Mouse (Mus musculus): ENCODE data around the gene Arhgap15. TPM values are rescaled to one million over a fixed set of nuclear protein-coding genes. Genes with fewer than 3 reads are reported as not detected.
A peak's percentile ranks its signal among the peaks of the same experiment; 100 is the strongest.

The Arhgap15 gene
- polyA plus RNA-seq, 1 experiment, result 9.5 TPM

DNA sequence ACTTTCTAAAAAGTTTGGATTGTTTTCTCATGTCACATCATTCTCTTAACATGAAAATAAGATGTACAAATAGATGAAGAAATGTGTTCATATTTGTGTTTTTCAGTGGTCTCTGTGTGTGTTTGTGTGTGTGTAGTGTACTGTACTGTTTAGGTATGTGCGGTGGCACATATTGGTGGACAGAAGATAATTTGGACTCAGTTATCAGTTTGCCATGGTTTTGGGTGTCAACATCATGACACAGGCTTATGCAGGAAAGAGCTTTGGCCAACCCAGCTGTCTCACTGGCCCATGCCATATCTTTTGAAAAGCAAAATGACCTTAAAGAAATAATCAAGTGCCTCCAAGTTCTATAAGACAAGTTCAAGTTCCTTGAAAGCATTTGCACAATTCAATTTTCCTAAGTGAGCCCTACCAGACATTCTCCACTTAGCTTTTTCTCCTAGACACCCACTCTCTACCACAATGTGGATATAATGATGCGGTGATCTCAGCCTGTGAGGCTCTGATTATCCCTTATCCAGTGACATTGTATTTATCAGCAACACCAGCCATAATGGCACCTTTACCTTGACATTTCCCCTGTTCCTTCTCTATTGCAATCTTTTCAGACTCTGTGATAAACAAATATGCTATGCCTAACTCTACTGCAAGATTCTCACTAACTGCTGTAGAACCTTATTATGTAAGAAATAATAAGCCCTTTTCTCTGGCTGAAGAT is 21.4 kb downstream of the Arhgap15 start:
- Histone ChIP-seq H3K36me3 (ENCODE audit: control insufficient read depth, insufficient read depth, low read length) (no peaks in the 10 kb centered on the region), H3K27me3 (ENCODE audit: control insufficient read depth, insufficient read depth, low read length) (no peaks in the 10 kb centered on the region), H3K27ac (ENCODE audit: control insufficient read depth, insufficient read depth, low read length) (no peak overlapping the region), H3K4me3 (ENCODE audit: control insufficient read depth, insufficient read depth, low read length) (no peak overlapping the region), H3K4me1 (replicated peaks; ENCODE audit: control insufficient read depth, insufficient read depth, low read length) (peaks cover 3% of the 10 kb centered on the region)
- TF ChIP-seq POLR2A (IDR thresholded peaks at IDR 0.05; ENCODE audit: control insufficient read depth, extremely low read depth, insufficient read depth, low read length, poor library complexity) (no peak), CTCF (IDR thresholded peaks at IDR 0.05; ENCODE audit: borderline replicate concordance, control insufficient read depth, extremely low read depth, insufficient read depth, low read length, poor library complexity) (no peak)
- 100% methylated on average over 2 of the region's 2 CpGs for WGBS
- no peak for DNase-seq

DNA sequence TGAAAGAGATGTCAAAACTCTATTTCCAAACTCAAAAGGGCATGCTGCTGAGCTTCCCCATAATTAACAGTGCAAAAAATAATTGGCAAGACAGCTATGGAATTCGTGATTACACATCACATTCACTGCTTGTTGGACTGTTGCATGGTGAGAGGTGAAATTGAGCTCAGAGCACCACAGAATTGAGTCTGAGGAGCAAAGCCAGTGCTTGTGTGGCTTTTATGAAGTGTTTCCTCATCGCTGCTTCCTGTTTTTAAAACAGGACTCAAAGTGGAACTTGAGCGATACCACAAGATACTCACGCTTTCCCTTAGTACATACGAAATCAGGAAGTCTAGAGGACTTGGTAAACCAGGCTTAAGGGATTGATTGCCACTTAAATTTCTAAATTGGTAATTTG is 24.0 kb downstream of the Arhgap15 start:
- H3K4me3 ChIP-seq (ENCODE audit: control insufficient read depth, insufficient read depth, low read length), result no peak overlapping the region
- H3K4me1 ChIP-seq (replicated peaks; ENCODE audit: control insufficient read depth, insufficient read depth, low read length), result peaks cover 3% of the 10 kb centered on the region
- no peaks in the 10 kb centered on the region for H3K36me3 ChIP-seq (ENCODE audit: control insufficient read depth, insufficient read depth, low read length)
- TF ChIP-seq CTCF (IDR thresholded peaks at IDR 0.05; ENCODE audit: borderline replicate concordance, control insufficient read depth, extremely low read depth, insufficient read depth, low read length, poor library complexity) (no peak), POLR2A (IDR thresholded peaks at IDR 0.05; ENCODE audit: control insufficient read depth, extremely low read depth, insufficient read depth, low read length, poor library complexity) (no peak)
- 7% methylated on average over 5 of the region's 5 CpGs for WGBS
- no peak overlapping the region; the same call in 1 of the 2 replicates for H3K27ac ChIP-seq (ENCODE audit: control insufficient read depth, insufficient read depth, low read length)
- no peaks in the 10 kb centered on the region for H3K27me3 ChIP-seq (ENCODE audit: control insufficient read depth, insufficient read depth, low read length)
- peak; percentile 18 for DNase-seq

DNA sequence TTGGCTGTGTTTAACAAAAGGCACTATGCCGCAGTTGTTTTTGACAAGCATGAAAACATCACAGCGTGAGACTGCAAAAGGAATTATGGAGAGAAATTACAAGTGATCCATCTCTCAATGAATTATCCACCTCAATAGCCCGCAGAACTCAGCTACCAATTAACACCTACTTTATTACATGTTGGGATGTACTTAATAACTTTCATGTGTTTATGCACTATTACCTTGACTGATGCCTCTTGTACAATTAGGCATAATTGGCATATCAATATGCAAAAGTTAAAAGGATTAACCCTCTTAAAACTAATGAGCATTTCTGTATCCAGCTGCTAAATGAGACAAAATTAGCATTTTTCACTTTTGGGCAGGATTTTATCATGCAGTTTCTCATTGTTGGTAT is 33.5 kb downstream of the Arhgap15 start:
- H3K36me3 ChIP-seq (ENCODE audit: control insufficient read depth, insufficient read depth, low read length), result peaks cover 16% of the 10 kb centered on the region; the same call in 1 of the 2 replicates
- H3K27me3 ChIP-seq (ENCODE audit: control insufficient read depth, insufficient read depth, low read length), result no peaks in the 10 kb centered on the region
- H3K4me3 ChIP-seq (ENCODE audit: control insufficient read depth, insufficient read depth, low read length), result no peak overlapping the region
- no peak overlapping the region for H3K27ac ChIP-seq (ENCODE audit: control insufficient read depth, insufficient read depth, low read length)
- 97% methylated on average over 3 of the region's 3 CpGs for WGBS
- DNase-seq, result no peak
- TF ChIP-seq POLR2A (IDR thresholded peaks at IDR 0.05; ENCODE audit: control insufficient read depth, extremely low read depth, insufficient read depth, low read length, poor library complexity), result no peak
- TF ChIP-seq CTCF (IDR thresholded peaks at IDR 0.05; ENCODE audit: borderline replicate concordance, control insufficient read depth, extremely low read depth, insufficient read depth, low read length, poor library complexity), result no peak
- H3K4me1 ChIP-seq (replicated peaks; ENCODE audit: control insufficient read depth, insufficient read depth, low read length), result no peaks in the 10 kb centered on the region

DNA sequence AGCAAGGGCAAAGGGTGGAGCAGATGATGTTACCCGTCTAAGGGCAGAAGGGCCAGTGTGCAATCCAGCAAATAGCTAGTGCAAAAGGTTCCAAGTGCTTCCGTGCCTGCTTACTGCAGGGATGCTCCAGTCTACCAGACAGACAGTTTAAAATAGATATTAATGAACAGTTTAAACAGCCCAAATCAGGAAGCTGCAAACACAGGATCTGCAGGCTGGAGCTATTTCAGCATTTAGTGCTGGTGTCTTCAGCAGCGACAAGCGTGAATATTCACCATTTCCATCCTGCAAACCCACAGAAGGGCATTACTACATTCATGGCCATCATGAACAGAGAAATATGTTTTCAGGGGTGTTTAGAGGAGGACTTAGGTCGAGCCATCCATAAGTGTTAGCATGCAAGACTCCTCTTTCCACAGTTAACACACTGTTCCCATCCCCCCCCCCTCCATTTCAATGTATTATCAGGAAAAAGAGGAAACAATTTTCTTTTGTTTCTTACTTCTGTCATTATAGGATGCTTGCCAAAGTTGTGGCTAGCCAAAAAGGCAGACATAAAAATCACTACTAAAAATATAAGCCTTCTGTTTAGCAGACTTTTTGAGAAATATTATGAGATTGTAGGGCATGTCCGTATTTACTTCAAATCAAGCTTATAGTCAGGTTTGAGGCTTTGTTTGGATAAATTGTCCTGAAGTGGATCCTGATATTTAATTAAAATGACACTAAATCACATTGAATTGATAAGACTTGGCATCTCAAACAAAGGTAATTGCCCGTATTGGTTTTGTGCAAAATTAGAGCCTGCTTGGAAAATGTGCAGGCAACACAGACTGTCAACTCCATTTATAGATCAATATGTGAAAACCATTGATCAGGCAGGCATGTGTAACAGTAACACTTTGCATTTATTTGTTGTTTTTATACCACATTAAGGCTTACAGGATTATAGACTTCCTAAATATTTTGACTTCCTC is 35.4 kb downstream of the Arhgap15 start:
- 75% methylated on average over 7 of the region's 7 CpGs for WGBS
- Histone ChIP-seq H3K36me3 (ENCODE audit: control insufficient read depth, insufficient read depth, low read length) (peaks cover 16% of the 10 kb centered on the region; the same call in 1 of the 2 replicates), H3K4me1 (replicated peaks; ENCODE audit: control insufficient read depth, insufficient read depth, low read length) (0 out of 2 replicates have a peak, but pooled peaks cover under 1% of the 10 kb centered on the region), H3K27me3 (ENCODE audit: control insufficient read depth, insufficient read depth, low read length) (no peaks in the 10 kb centered on the region), H3K27ac (ENCODE audit: control insufficient read depth, insufficient read depth, low read length) (no peak overlapping the region), H3K4me3 (ENCODE audit: control insufficient read depth, insufficient read depth, low read length) (no peak overlapping the region)
- DNase-seq, result no peak
- no peak for TF ChIP-seq CTCF (IDR thresholded peaks at IDR 0.05; ENCODE audit: borderline replicate concordance, control insufficient read depth, extremely low read depth, insufficient read depth, low read length, poor library complexity)
- no peak for TF ChIP-seq POLR2A (IDR thresholded peaks at IDR 0.05; ENCODE audit: control insufficient read depth, extremely low read depth, insufficient read depth, low read length, poor library complexity)

DNA sequence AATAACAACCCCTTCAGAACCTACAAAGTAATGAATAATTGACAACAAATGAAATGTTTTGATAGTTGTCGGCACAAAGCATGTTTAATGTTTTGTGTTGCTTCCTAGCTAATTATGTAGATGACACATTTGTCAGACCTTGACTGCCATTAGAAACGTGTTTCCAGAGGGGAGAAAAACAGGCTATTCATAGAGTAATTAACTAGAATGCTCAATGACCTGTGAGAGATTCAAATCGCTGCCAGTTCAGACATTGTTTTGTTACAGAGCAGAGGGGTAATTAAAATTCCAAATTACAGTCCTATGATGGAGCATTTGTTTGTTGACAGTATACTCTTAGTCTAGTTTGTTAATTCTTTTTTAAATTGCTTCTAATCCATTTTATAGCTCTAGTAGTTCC is 37.5 kb downstream of the Arhgap15 start:
- TF ChIP-seq CTCF (IDR thresholded peaks at IDR 0.05; ENCODE audit: borderline replicate concordance, control insufficient read depth, extremely low read depth, insufficient read depth, low read length, poor library complexity), result no peak
- TF ChIP-seq POLR2A (IDR thresholded peaks at IDR 0.05; ENCODE audit: control insufficient read depth, extremely low read depth, insufficient read depth, low read length, poor library complexity), result no peak
- Histone ChIP-seq H3K27ac (ENCODE audit: control insufficient read depth, insufficient read depth, low read length) (no peak overlapping the region), H3K27me3 (ENCODE audit: control insufficient read depth, insufficient read depth, low read length) (no peaks in the 10 kb centered on the region), H3K4me3 (ENCODE audit: control insufficient read depth, insufficient read depth, low read length) (no peak overlapping the region), H3K36me3 (ENCODE audit: control insufficient read depth, insufficient read depth, low read length) (peaks cover 9% of the 10 kb centered on the region; the same call in 1 of the 2 replicates), H3K4me1 (replicated peaks; ENCODE audit: control insufficient read depth, insufficient read depth, low read length) (0 out of 2 replicates have a peak, but pooled peaks cover 2% of the 10 kb centered on the region)
- WGBS, result 91% methylated on average over 3 of the region's 3 CpGs
- no peak for DNase-seq

DNA sequence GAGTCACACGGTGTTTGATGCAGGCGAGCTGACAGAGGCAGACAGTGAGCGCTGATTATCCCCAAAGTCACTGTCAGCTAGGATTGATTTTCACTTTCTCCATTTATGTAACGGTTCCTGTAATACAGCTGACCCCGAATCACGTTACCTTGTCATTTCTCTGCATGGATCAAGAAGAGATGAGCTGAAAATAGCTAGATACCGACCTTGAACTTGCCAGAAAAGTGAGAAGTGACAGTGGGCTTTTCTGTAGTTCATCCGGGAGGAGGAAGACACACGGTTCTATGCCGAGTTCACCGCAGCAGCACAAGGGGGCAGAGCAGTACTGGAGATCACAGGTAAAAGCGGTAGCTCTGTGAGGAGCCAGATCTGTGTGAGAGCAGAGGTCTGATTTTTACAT is 38.5 kb downstream of the Arhgap15 start:
- TF ChIP-seq POLR2A (IDR thresholded peaks at IDR 0.05; ENCODE audit: control insufficient read depth, extremely low read depth, insufficient read depth, low read length, poor library complexity), result no peak
- TF ChIP-seq CTCF (IDR thresholded peaks at IDR 0.05; ENCODE audit: borderline replicate concordance, control insufficient read depth, extremely low read depth, insufficient read depth, low read length, poor library complexity), result no peak
- no peak for DNase-seq
- WGBS, result 89% methylated on average over 12 of the region's 12 CpGs
- no peaks in the 10 kb centered on the region for H3K27me3 ChIP-seq (ENCODE audit: control insufficient read depth, insufficient read depth, low read length)
- no peak overlapping the region for H3K27ac ChIP-seq (ENCODE audit: control insufficient read depth, insufficient read depth, low read length)
- H3K4me1 ChIP-seq (replicated peaks; ENCODE audit: control insufficient read depth, insufficient read depth, low read length), result 0 out of 2 replicates have a peak, but pooled peaks cover 2% of the 10 kb centered on the region
- H3K4me3 ChIP-seq (ENCODE audit: control insufficient read depth, insufficient read depth, low read length), result no peak overlapping the region
- peaks cover 1% of the 10 kb centered on the region; the same call in 1 of the 2 replicates for H3K36me3 ChIP-seq (ENCODE audit: control insufficient read depth, insufficient read depth, low read length)
